Mouse (Mus musculus): ENCODE measurements around the gene Hmg20b.

Gene Hmg20b

GRCm38 (mm10) chr10:81378553-81379182 is 28.4 kb upstream of the Hmg20b start:
- peak; percentile 100 for DNase-seq (ENCODE audit: low spot score)

GRCm38 (mm10) chr10:81377793-81378552 is 27.7 kb upstream of the Hmg20b start, which contains the start of gene Fzr1:
Gene Fzr1, minus strand, starts transcription at chr10:81378516.
- no peak for DNase-seq (ENCODE audit: low spot score)

- no peak for DNase-seq (ENCODE audit: low spot score)
These were observed 27.0 kb upstream of the Hmg20b start for GRCm38 (mm10) chr10:81377362-81377664.

- DNase-seq (ENCODE audit: low spot score) = no peak
These were observed 26.5 kb upstream of the Hmg20b start for GRCm38 (mm10) chr10:81376561-81377361.

- no peak for DNase-seq (ENCODE audit: low spot score)
These were observed 25.0 kb upstream of the Hmg20b start for GRCm38 (mm10) chr10:81375322-81375721.

- DNase-seq (ENCODE audit: low spot score) = no peak
These were observed 16.9 kb upstream of the Hmg20b start for GRCm38 (mm10) chr10:81367207-81367495.

GRCm38 (mm10) chr10:81366477-81367206 is 16.4 kb upstream of the Hmg20b start:
- no peak for DNase-seq (ENCODE audit: low spot score)

- DNase-seq (ENCODE audit: low spot score) = no peak
These were observed 15.6 kb upstream of the Hmg20b start, which contains the start of gene 4930404N11Rik for GRCm38 (mm10) chr10:81365672-81366476. Gene 4930404N11Rik, minus strand, starts transcription at chr10:81365816.

GRCm38 (mm10) chr10:81365073-81365472 is 14.8 kb upstream of the Hmg20b start:
- no peak for DNase-seq (ENCODE audit: low spot score)

GRCm38 (mm10) chr10:81364666-81365065 is 14.4 kb upstream of the Hmg20b start:
- no peak for DNase-seq (ENCODE audit: low spot score)

- no peak for DNase-seq (ENCODE audit: low spot score)
These were observed 13.4 kb upstream of the Hmg20b start for GRCm38 (mm10) chr10:81363436-81364346.

- no peak for DNase-seq (ENCODE audit: low spot score)
These were observed 12.2 kb upstream of the Hmg20b start for GRCm38 (mm10) chr10:81362336-81362949.

- no peak for DNase-seq (ENCODE audit: low spot score)
These were observed 10.4 kb upstream of the Hmg20b start for GRCm38 (mm10) chr10:81360721-81361120.

- DNase-seq (ENCODE audit: low spot score) = no peak
These were observed 8.6 kb upstream of the Hmg20b start for GRCm38 (mm10) chr10:81358841-81359240.

- no peak for DNase-seq (ENCODE audit: low spot score)
These were observed 7.9 kb upstream of the Hmg20b start for GRCm38 (mm10) chr10:81358209-81358608.

GRCm38 (mm10) chr10:81356991-81357844 is 6.9 kb upstream of the Hmg20b start, which contains the start of gene Mfsd12:
Gene Mfsd12, plus strand, starts transcription at chr10:81357491.
- peak; percentile 84 for DNase-seq (ENCODE audit: low spot score)

GRCm38 (mm10) chr10:81356352-81356990 is 6.2 kb upstream of the Hmg20b start:
- DNase-seq (ENCODE audit: low spot score) = no peak

- no peak for DNase-seq (ENCODE audit: low spot score)
These were observed 5.3 kb upstream of the Hmg20b start for GRCm38 (mm10) chr10:81355533-81355932.
